Mouse (Mus musculus): ENCODE measurements around the gene Rragd.

- TF ChIP-seq POLR2A (IDR thresholded peaks at IDR 0.05; ENCODE audit: insufficient read depth, low read depth, low read length) = no peak
- no peak for TF ChIP-seq CTCF (IDR thresholded peaks at IDR 0.05; ENCODE audit: insufficient read depth, low read depth, low read length)
Measured at GRCm38 (mm10) chr4:32977331-32977730, 5.5 kb upstream of the Rragd start.

Data from olfactory bulb, adult 2 months (tissue).